In the genomic region with DNA sequence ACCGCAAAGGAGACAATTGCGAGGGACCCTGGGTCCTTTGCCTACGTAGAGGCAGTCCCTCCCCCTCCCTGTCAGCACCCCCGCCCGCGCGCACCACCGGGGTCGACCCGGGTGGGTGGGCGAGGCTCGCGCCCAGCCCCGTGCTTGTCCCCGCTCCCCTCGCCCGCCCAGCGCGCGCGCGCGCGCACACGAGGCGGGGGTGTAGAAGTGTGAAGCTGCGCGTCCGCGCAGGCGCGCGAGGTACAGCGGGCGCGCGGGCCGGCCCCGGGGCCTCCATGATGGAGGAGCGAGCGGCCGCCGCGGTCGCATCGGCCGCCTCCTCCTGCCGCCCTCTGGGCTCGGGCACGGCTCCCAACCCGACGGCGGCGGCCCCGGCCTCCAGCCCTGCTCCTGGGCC, we compare ENCODE assay signal across 8 mouse cellular contexts. TPM values are rescaled to one million over a fixed set of nuclear protein-coding genes. Genes with fewer than 3 reads are reported as not detected.
A peak's percentile ranks its signal among the peaks of the same experiment; 100 is the strongest.
DNase-seq lines count a peak whose midpoint lies in the region; ATAC-seq and TF ChIP-seq lines count a peak whose summit lies in the region.

No protein-coding gene starts in this region.

- peak overlapping the region; percentile 88 for H3K4me2 ChIP-seq in embryonic facial prominence, embryonic 15.5 days (replicated peaks)
- peak overlapping the region; percentile 89 for H3K4me2 ChIP-seq in kidney, embryonic 15.5 days
- H3K4me2 ChIP-seq in liver, embryonic 13.5 days = peak overlapping the region; percentile 88
- H3K4me2 ChIP-seq in neural tube, embryonic 11.5 days (ENCODE audit: low read depth) = peak overlapping the region; percentile 95
- H3K4me2 ChIP-seq in stomach, postnatal 0 days (replicated peaks; ENCODE audit: low read depth) = peak overlapping the region; percentile 91

- peak overlapping the region; percentile 100 for H3K9ac ChIP-seq in embryonic facial prominence, embryonic 15.5 days
- H3K9ac ChIP-seq in kidney, embryonic 15.5 days = peak overlapping the region; percentile 100
- H3K9ac ChIP-seq in liver, embryonic 13.5 days = peak overlapping the region; percentile 99
- peak overlapping the region; percentile 100 for H3K9ac ChIP-seq in neural tube, embryonic 11.5 days (ENCODE audit: low read length)
- peak overlapping the region; percentile 99 for H3K9ac ChIP-seq in stomach, postnatal 0 days (ENCODE audit: low read length)

- H3K9me3 ChIP-seq in embryonic facial prominence, embryonic 15.5 days (replicated peaks) = no peaks in the 10 kb centered on the region
- no peaks in the 10 kb centered on the region for H3K9me3 ChIP-seq in heart, embryonic 10.5 days
- H3K9me3 ChIP-seq in kidney, embryonic 15.5 days (replicated peaks) = no peaks in the 10 kb centered on the region
- H3K9me3 ChIP-seq in liver, embryonic 13.5 days (replicated peaks) = no peaks in the 10 kb centered on the region
- H3K9me3 ChIP-seq in neural tube, embryonic 11.5 days (ENCODE audit: control insufficient read depth, low read length) = no peaks in the 10 kb centered on the region
- H3K9me3 ChIP-seq in stomach, postnatal 0 days (ENCODE audit: control insufficient read depth, low read length) = no peaks in the 10 kb centered on the region

- WGBS in embryonic facial prominence, embryonic 15.5 days = under 1% methylated on average over 48 of the region's 55 CpGs
- under 1% methylated on average over 51 of the region's 55 CpGs for WGBS in heart, embryonic 10.5 days
- WGBS in kidney, embryonic 15.5 days = under 1% methylated on average over 23 of the region's 55 CpGs
- under 1% methylated on average over 55 of the region's 55 CpGs for WGBS in liver, embryonic 13.5 days (ENCODE audit: insufficient replicate concordance)
- under 1% methylated on average over 52 of the region's 55 CpGs for WGBS in neural tube, embryonic 11.5 days
- 1% methylated on average over 34 of the region's 55 CpGs for WGBS in stomach, postnatal 0 days

- peak overlapping the region; percentile 97 for H3K27ac ChIP-seq in embryonic facial prominence, embryonic 15.5 days (replicated peaks)
- peak overlapping the region; percentile 100 for H3K27ac ChIP-seq in heart, embryonic 10.5 days
- peak overlapping the region; percentile 98 for H3K27ac ChIP-seq in kidney, embryonic 15.5 days
- peak overlapping the region; percentile 92 for H3K27ac ChIP-seq in liver, embryonic 13.5 days
- H3K27ac ChIP-seq in neural tube, embryonic 11.5 days (ENCODE audit: low read depth, low read length) = peak overlapping the region; percentile 98
- H3K27ac ChIP-seq in stomach, postnatal 0 days (replicated peaks) = peak overlapping the region; percentile 96

- ATAC-seq in CD4-positive, CD25-positive, alpha-beta regulatory T cell, adult 4 months = peak; percentile 82
- peak; percentile 84 for ATAC-seq in embryonic facial prominence, embryonic 15.5 days (ENCODE audit: insufficient number of reproducible peaks, low FRiP score, low TSS enrichment, low read depth)
- peak; percentile 80 for ATAC-seq in kidney, embryonic 15.5 days (replicated peaks; ENCODE audit: low FRiP score)
- peak; percentile 73 for ATAC-seq in liver, embryonic 13.5 days (ENCODE audit: low read depth)
- peak; percentile 80 for ATAC-seq in neural tube, embryonic 11.5 days (ENCODE audit: insufficient read depth, low FRiP score, low TSS enrichment)
- ATAC-seq in stomach, postnatal 0 days (ENCODE audit: low FRiP score, low TSS enrichment) = peak; percentile 84

- H3K27me3 ChIP-seq in embryonic facial prominence, embryonic 15.5 days = peaks cover 16% of the 10 kb centered on the region
- H3K27me3 ChIP-seq in heart, embryonic 10.5 days (ENCODE audit: insufficient read depth, poor library complexity, severe bottlenecking) = peaks cover 23% of the 10 kb centered on the region
- peaks cover 21% of the 10 kb centered on the region for H3K27me3 ChIP-seq in kidney, embryonic 15.5 days
- peaks cover 13% of the 10 kb centered on the region for H3K27me3 ChIP-seq in liver, embryonic 13.5 days
- peaks cover 13% of the 10 kb centered on the region for H3K27me3 ChIP-seq in neural tube, embryonic 11.5 days (ENCODE audit: control insufficient read depth, insufficient read depth, low read length)
- no peaks in the 10 kb centered on the region for H3K27me3 ChIP-seq in stomach, postnatal 0 days (ENCODE audit: control insufficient read depth, insufficient read depth, low read length)

- peaks cover 62% of the 10 kb centered on the region for H3K4me1 ChIP-seq in embryonic facial prominence, embryonic 15.5 days
- peaks cover 57% of the 10 kb centered on the region for H3K4me1 ChIP-seq in heart, embryonic 10.5 days
- H3K4me1 ChIP-seq in kidney, embryonic 15.5 days = peaks cover 63% of the 10 kb centered on the region
- H3K4me1 ChIP-seq in liver, embryonic 13.5 days (replicated peaks) = peaks cover 65% of the 10 kb centered on the region
- H3K4me1 ChIP-seq in neural tube, embryonic 11.5 days (ENCODE audit: control insufficient read depth, insufficient read depth, low read length) = peaks cover 36% of the 10 kb centered on the region
- peaks cover 14% of the 10 kb centered on the region for H3K4me1 ChIP-seq in stomach, postnatal 0 days (replicated peaks; ENCODE audit: control insufficient read depth, insufficient read depth)

- no peak for TF ChIP-seq CTCF in stomach, postnatal 0 days (IDR thresholded peaks at IDR 0.05; ENCODE audit: low read depth)

- peak overlapping the region; percentile 98 for H3K4me3 ChIP-seq in embryonic facial prominence, embryonic 15.5 days (replicated peaks)
- H3K4me3 ChIP-seq in heart, embryonic 10.5 days = peak overlapping the region; percentile 100
- H3K4me3 ChIP-seq in kidney, embryonic 15.5 days (replicated peaks) = peak overlapping the region; percentile 99
- H3K4me3 ChIP-seq in liver, embryonic 13.5 days (replicated peaks) = peak overlapping the region; percentile 95
- H3K4me3 ChIP-seq in neural tube, embryonic 11.5 days (ENCODE audit: low read depth, low read length) = peak overlapping the region; percentile 98
- peak overlapping the region; percentile 100 for H3K4me3 ChIP-seq in stomach, postnatal 0 days (ENCODE audit: low read depth, low read length)

- TF ChIP-seq EP300 in stomach, postnatal 0 days (optimal IDR thresholded peaks at IDR 0.05) = no peak

- H3K36me3 ChIP-seq in embryonic facial prominence, embryonic 15.5 days = peaks cover 19% of the 10 kb centered on the region
- H3K36me3 ChIP-seq in heart, embryonic 10.5 days = peaks cover 22% of the 10 kb centered on the region
- H3K36me3 ChIP-seq in kidney, embryonic 15.5 days = peaks cover 20% of the 10 kb centered on the region
- H3K36me3 ChIP-seq in liver, embryonic 13.5 days = peaks cover 8% of the 10 kb centered on the region
- H3K36me3 ChIP-seq in neural tube, embryonic 11.5 days (ENCODE audit: control insufficient read depth, insufficient read depth, low read length) = no peaks in the 10 kb centered on the region
- H3K36me3 ChIP-seq in stomach, postnatal 0 days (ENCODE audit: control insufficient read depth, insufficient read depth, low read length) = peaks cover 1% of the 10 kb centered on the region; the same call in 1 of the 2 replicates

- peak; percentile 92 for DNase-seq in brain, adult 2 months (ENCODE audit: low read depth, low spot score)
- peak; percentile 83 for DNase-seq in heart, embryonic 10.5 days (ENCODE audit: low spot score)
- peak; percentile 62 for DNase-seq in liver, embryonic 13.5 days
- DNase-seq in neural tube, embryonic 11.5 days (ENCODE audit: low spot score) = peak; percentile 94
- DNase-seq in stomach, postnatal 0 days (ENCODE audit: low spot score) = peak; percentile 80

RNA-seq across cellular contexts. Expression of a gene that starts 0.4 kb away (rescaled TPM):
- 10 to 100 TPM; 19.2 TPM for polyA plus RNA-seq in CD4-positive, CD25-positive, alpha-beta regulatory T cell, adult 4 months (2017; shearing (Covaris generic))
- polyA plus RNA-seq in embryonic facial prominence, embryonic 15.5 days (2015; fragmentation: Nextera tagmentation; extraction: Ambion mirVana) = 108 and 114 TPM in 2 replicates
- polyA plus RNA-seq in heart, embryonic 10.5 days (2016; fragmentation: Nextera tagmentation; extraction: Ambion mirVana) = 101 and 107 TPM in 2 replicates
- 91.5 and 99.8 TPM in 2 replicates for polyA plus RNA-seq in kidney, embryonic 15.5 days (2015; fragmentation: Nextera tagmentation; extraction: Ambion mirVana)
- polyA plus RNA-seq in liver, embryonic 13.5 days (2015; fragmentation: Nextera tagmentation; extraction: Ambion mirVana) = 32.8 and 34.0 TPM in 2 replicates
- 140 and 143 TPM in 2 replicates for polyA plus RNA-seq in neural tube, embryonic 11.5 days (2014; fragmentation: Nextera tagmentation; extraction: Ambion mirVana)
- polyA plus RNA-seq in stomach, postnatal 0 days (2015; fragmentation: Nextera tagmentation; extraction: Ambion mirVana) = 45.1 and 45.2 TPM in 2 replicates

RNA-seq across cellular contexts. Expression of a gene that starts 0.5 kb away (rescaled TPM):
- 10 to 100 TPM in 1 of 2 experiments, 1 to 10 TPM in 1; 6.8 to 11.2 TPM for polyA plus RNA-seq in CD4-positive, CD25-positive, alpha-beta regulatory T cell, adult 4 months (2017; shearing (Covaris generic))
- polyA plus RNA-seq in embryonic facial prominence, embryonic 15.5 days (2015; fragmentation: Nextera tagmentation; extraction: Ambion mirVana) = 27.8 and 30.3 TPM in 2 replicates
- polyA plus RNA-seq in heart, embryonic 10.5 days (2016; fragmentation: Nextera tagmentation; extraction: Ambion mirVana) = 29.5 and 36.7 TPM in 2 replicates
- 32.0 and 34.1 TPM in 2 replicates for polyA plus RNA-seq in kidney, embryonic 15.5 days (2015; fragmentation: Nextera tagmentation; extraction: Ambion mirVana)
- polyA plus RNA-seq in liver, embryonic 13.5 days (2015; fragmentation: Nextera tagmentation; extraction: Ambion mirVana) = 10.0 and 10.7 TPM in 2 replicates
- polyA plus RNA-seq in neural tube, embryonic 11.5 days (2014; fragmentation: Nextera tagmentation; extraction: Ambion mirVana) = 24.3 and 24.4 TPM in 2 replicates
- polyA plus RNA-seq in stomach, postnatal 0 days (2015; fragmentation: Nextera tagmentation; extraction: Ambion mirVana) = 14.2 and 14.5 TPM in 2 replicates

RNA-seq across cellular contexts. Expression of a gene that starts 26.6 kb away (rescaled TPM):
- polyA plus RNA-seq in CD4-positive, CD25-positive, alpha-beta regulatory T cell, adult 4 months (2017; shearing (Covaris generic)) = 10 to 100 TPM; 57.3 to 60.0 TPM
- polyA plus RNA-seq in embryonic facial prominence, embryonic 15.5 days (2015; fragmentation: Nextera tagmentation; extraction: Ambion mirVana) = 22.1 and 23.0 TPM in 2 replicates
- 8.9 and 9.4 TPM in 2 replicates for polyA plus RNA-seq in heart, embryonic 10.5 days (2016; fragmentation: Nextera tagmentation; extraction: Ambion mirVana)
- 14.6 and 17.7 TPM in 2 replicates for polyA plus RNA-seq in kidney, embryonic 15.5 days (2015; fragmentation: Nextera tagmentation; extraction: Ambion mirVana)
- 2.7 and 3.5 TPM in 2 replicates for polyA plus RNA-seq in liver, embryonic 13.5 days (2015; fragmentation: Nextera tagmentation; extraction: Ambion mirVana)
- 10.9 and 11.2 TPM in 2 replicates for polyA plus RNA-seq in neural tube, embryonic 11.5 days (2014; fragmentation: Nextera tagmentation; extraction: Ambion mirVana)
- 7.5 and 8.8 TPM in 2 replicates for polyA plus RNA-seq in stomach, postnatal 0 days (2015; fragmentation: Nextera tagmentation; extraction: Ambion mirVana)

RNA-seq across cellular contexts. Expression of a gene that starts 34.9 kb away (rescaled TPM):
- 100 to 1,000 TPM; 142 to 182 TPM for polyA plus RNA-seq in CD4-positive, CD25-positive, alpha-beta regulatory T cell, adult 4 months (2017; shearing (Covaris generic))
- 34.5 and 35.5 TPM in 2 replicates for polyA plus RNA-seq in embryonic facial prominence, embryonic 15.5 days (2015; fragmentation: Nextera tagmentation; extraction: Ambion mirVana)
- 47.0 TPM in 2 replicates for polyA plus RNA-seq in heart, embryonic 10.5 days (2016; fragmentation: Nextera tagmentation; extraction: Ambion mirVana)
- polyA plus RNA-seq in kidney, embryonic 15.5 days (2015; fragmentation: Nextera tagmentation; extraction: Ambion mirVana) = 46.9 and 48.6 TPM in 2 replicates
- polyA plus RNA-seq in liver, embryonic 13.5 days (2015; fragmentation: Nextera tagmentation; extraction: Ambion mirVana) = 92.3 and 93.0 TPM in 2 replicates
- 17.2 and 17.3 TPM in 2 replicates for polyA plus RNA-seq in neural tube, embryonic 11.5 days (2014; fragmentation: Nextera tagmentation; extraction: Ambion mirVana)
- polyA plus RNA-seq in stomach, postnatal 0 days (2015; fragmentation: Nextera tagmentation; extraction: Ambion mirVana) = 48.6 and 53.5 TPM in 2 replicates

RNA-seq across cellular contexts. Expression of a gene that starts 59.0 kb away (rescaled TPM):
- polyA plus RNA-seq in CD4-positive, CD25-positive, alpha-beta regulatory T cell, adult 4 months (2017; shearing (Covaris generic)) = not detected
- 5.4 and 6.3 TPM in 2 replicates for polyA plus RNA-seq in embryonic facial prominence, embryonic 15.5 days (2015; fragmentation: Nextera tagmentation; extraction: Ambion mirVana)
- 5.0 and 7.2 TPM in 2 replicates for polyA plus RNA-seq in heart, embryonic 10.5 days (2016; fragmentation: Nextera tagmentation; extraction: Ambion mirVana)
- 2.6 TPM in 2 replicates for polyA plus RNA-seq in kidney, embryonic 15.5 days (2015; fragmentation: Nextera tagmentation; extraction: Ambion mirVana)
- 0.15 and 0.17 TPM in 2 replicates for polyA plus RNA-seq in liver, embryonic 13.5 days (2015; fragmentation: Nextera tagmentation; extraction: Ambion mirVana)
- 9.5 and 10.6 TPM in 2 replicates for polyA plus RNA-seq in neural tube, embryonic 11.5 days (2014; fragmentation: Nextera tagmentation; extraction: Ambion mirVana)
- polyA plus RNA-seq in stomach, postnatal 0 days (2015; fragmentation: Nextera tagmentation; extraction: Ambion mirVana) = 3.5 and 5.1 TPM in 2 replicates

Comparison
In these comparisons a context has a peak if more than half of its experiments do, and no peak if none do; other contexts are left out.
1. Peak in every context shown above with its lines: DNase-seq, ATAC-seq, H3K4me3 ChIP-seq and H3K27ac ChIP-seq.